Mouse (Mus musculus) E14TG2a.4 (cell line): ENCODE data around the gene Stam.
A peak's percentile ranks its signal among the peaks of the same experiment; 100 is the strongest.

ENCODE experiments used
- H3K27me3 ChIP-seq: 2 replicates; pipeline ENCODE4 v1.6.1; 2014; ENCODE audit warnings: low read length, control low read depth; ENCODE audit not compliant: insufficient read depth
- H3K36me3 ChIP-seq: 2 replicates; pipeline ENCODE4 v1.6.1; 2014; ENCODE audit warnings: low read length, control low read depth; ENCODE audit not compliant: insufficient read depth
- H3K4me1 ChIP-seq: replicated peaks from 2 replicates; pipeline ENCODE4 v1.6.1; 2014; ENCODE audit warnings: low read depth, low read length, control low read depth
- H3K4me3 ChIP-seq: replicated peaks from 2 replicates; pipeline ENCODE4 v1.5.1; 2014; ENCODE audit warnings: mild to moderate bottlenecking, low read length
- H3K9me3 ChIP-seq: 2 replicates; pipeline ENCODE4 v1.6.1; 2014; ENCODE audit warnings: low read length, control low read depth
- CTCF ChIP-seq: conservative IDR thresholded peaks from 2 replicates; pipeline ENCODE4 v1.5.1; 2014; ENCODE audit warnings: low read length
- NANOG ChIP-seq: IDR thresholded peaks from 2 replicates; pipeline ENCODE4 v1.6.1; 2014; ENCODE audit warnings: borderline replicate concordance, low read length, mixed read lengths
- POU5F1 ChIP-seq: IDR thresholded peaks from 2 replicates; pipeline ENCODE4 v1.6.1; 2014; ENCODE audit warnings: low read length, borderline replicate concordance

The Stam gene

GRCm38 (mm10) chr2:14100533-14100932 lies 26.6 kb downstream of the Stam start:
- Histone ChIP-seq H3K4me1 (peaks cover 34% of the 10 kb centered on the region), H3K36me3 (peaks cover 30% of the 10 kb centered on the region), H3K27me3 (no peaks in the 10 kb centered on the region), H3K4me3 (no peak overlapping the region), H3K9me3 (peaks cover 31% of the 10 kb centered on the region)
- TF ChIP-seq CTCF (no peak), POU5F1 (no peak), NANOG (no peak)

DNA sequence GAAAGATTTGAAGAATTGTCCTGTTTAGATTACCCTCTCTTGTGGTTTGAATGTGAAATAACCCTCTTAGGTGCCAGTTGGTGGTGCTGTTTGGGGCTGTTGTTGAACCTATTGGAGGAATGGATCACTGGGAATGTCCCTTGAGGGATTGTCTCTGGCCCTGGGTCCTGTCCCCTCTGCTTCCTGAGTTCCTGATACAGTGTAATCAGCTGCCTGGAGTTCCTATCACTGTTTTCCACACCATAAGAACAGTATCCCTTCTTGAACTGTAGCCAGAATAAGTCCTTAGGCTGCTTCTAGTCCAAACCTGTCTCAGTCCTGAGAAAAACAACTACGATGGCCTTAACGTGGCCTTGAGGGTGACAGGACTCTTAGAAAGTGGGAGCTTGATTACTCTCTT lies 28.7 kb downstream of the Stam start:
- Histone ChIP-seq H3K27me3 (no peaks in the 10 kb centered on the region), H3K4me3 (no peak overlapping the region), H3K9me3 (peaks cover 11% of the 10 kb centered on the region), H3K4me1 (peaks cover 38% of the 10 kb centered on the region), H3K36me3 (peaks cover 15% of the 10 kb centered on the region)
- TF ChIP-seq POU5F1 (no peak), CTCF (no peak), NANOG (no peak)

DNA sequence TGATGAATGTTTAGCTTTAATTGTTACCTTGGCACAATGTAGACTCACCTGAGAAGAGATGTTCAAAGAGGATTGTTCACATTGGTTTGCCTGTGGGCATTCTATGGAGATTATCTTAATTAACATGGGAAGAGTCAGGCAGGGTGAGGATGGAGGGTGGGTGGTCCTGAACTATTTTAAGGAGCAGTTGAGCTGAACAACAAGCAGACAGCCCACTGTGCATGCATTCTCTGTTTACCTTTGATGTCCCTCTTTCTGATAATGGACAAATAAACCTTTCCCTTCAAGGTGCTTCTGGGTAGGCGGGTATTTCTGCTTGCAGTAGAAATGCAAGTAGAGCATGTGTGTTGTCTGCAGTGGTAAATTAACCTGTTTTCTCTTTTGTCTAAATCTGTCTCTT lies 30.0 kb downstream of the Stam start:
- H3K36me3 ChIP-seq = 0 out of 2 replicates have a peak, but pooled peaks cover 11% of the 10 kb centered on the region
- no peak overlapping the region for H3K4me3 ChIP-seq
- H3K9me3 ChIP-seq = no peaks in the 10 kb centered on the region
- TF ChIP-seq POU5F1 = no peak
- TF ChIP-seq NANOG = peak; percentile 63
- no peaks in the 10 kb centered on the region for H3K27me3 ChIP-seq
- H3K4me1 ChIP-seq = peaks cover 38% of the 10 kb centered on the region

- 0 out of 2 replicates have a peak, but pooled peaks cover 9% of the 10 kb centered on the region for H3K36me3 ChIP-seq
- no peaks in the 10 kb centered on the region for H3K27me3 ChIP-seq
- peaks cover 31% of the 10 kb centered on the region for H3K4me1 ChIP-seq
- no peak overlapping the region for H3K4me3 ChIP-seq
- no peak for TF ChIP-seq NANOG
- TF ChIP-seq CTCF = no peak
- no peak for TF ChIP-seq POU5F1
- no peaks in the 10 kb centered on the region for H3K9me3 ChIP-seq
Measured at GRCm38 (mm10) chr2:14107673-14108072, 33.8 kb downstream of the Stam start.

DNA sequence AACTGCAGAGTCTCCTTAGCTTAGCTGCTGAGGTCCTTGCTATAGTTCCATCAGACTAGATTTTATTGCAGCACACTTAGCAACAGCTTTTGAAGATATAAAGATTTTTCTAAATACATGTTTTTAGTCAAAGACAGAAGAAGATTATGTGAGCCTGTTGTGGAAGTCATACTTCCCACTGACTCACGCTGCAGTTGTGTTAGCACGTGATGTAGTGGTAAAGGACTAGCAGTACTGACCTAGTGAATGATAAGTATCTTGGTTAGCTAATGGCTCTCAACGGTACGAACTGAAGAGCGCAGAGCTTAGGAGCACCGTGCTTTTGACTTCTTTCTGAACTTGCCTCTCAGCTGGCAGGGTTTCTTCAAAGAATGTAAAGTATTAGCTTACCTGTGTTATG lies 52.5 kb downstream of the Stam start:
- Histone ChIP-seq H3K36me3 (peaks cover 47% of the 10 kb centered on the region), H3K4me3 (no peak overlapping the region), H3K9me3 (peaks cover 6% of the 10 kb centered on the region), H3K27me3 (no peaks in the 10 kb centered on the region), H3K4me1 (no peaks in the 10 kb centered on the region)
- TF ChIP-seq POU5F1 = no peak
- TF ChIP-seq NANOG = no peak
- TF ChIP-seq CTCF = no peak

GRCm38 (mm10) chr2:14127629-14128028 lies 53.7 kb downstream of the Stam start:
- TF ChIP-seq NANOG = no peak
- no peak for TF ChIP-seq CTCF
- TF ChIP-seq POU5F1 = no peak
- H3K9me3 ChIP-seq = peaks cover 6% of the 10 kb centered on the region
- no peak overlapping the region for H3K4me3 ChIP-seq
- H3K4me1 ChIP-seq = no peaks in the 10 kb centered on the region
- no peaks in the 10 kb centered on the region for H3K27me3 ChIP-seq
- H3K36me3 ChIP-seq = peaks cover 54% of the 10 kb centered on the region

GRCm38 (mm10) chr2:14130641-14131339 lies 56.9 kb downstream of the Stam start:
- TF ChIP-seq NANOG (no peak), CTCF (no peak), POU5F1 (no peak)
- H3K27me3 ChIP-seq = no peaks in the 10 kb centered on the region

GRCm38 (mm10) chr2:14132468-14133326 lies 58.8 kb downstream of the Stam start:
- H3K9me3 ChIP-seq = no peaks in the 10 kb centered on the region
- no peaks in the 10 kb centered on the region for H3K4me1 ChIP-seq
- no peak for TF ChIP-seq CTCF
- TF ChIP-seq NANOG = no peak
- no peak for TF ChIP-seq POU5F1
- H3K27me3 ChIP-seq = no peaks in the 10 kb centered on the region
- no peak overlapping the region for H3K4me3 ChIP-seq
- H3K36me3 ChIP-seq = peaks cover 64% of the 10 kb centered on the region

More at GRCm38 (mm10) chr2:14130641-14131339, 56.9 kb downstream of the Stam start:
- H3K4me1 ChIP-seq = no peaks in the 10 kb centered on the region
- no peak overlapping the region for H3K4me3 ChIP-seq
- H3K36me3 ChIP-seq = peaks cover 68% of the 10 kb centered on the region
- H3K9me3 ChIP-seq = peaks cover under 1% of the 10 kb centered on the region; the same call in 1 of the 2 replicates
